Mouse (Mus musculus): ENCODE results near the gene Slc37a2. TPM values are rescaled to one million over a fixed set of nuclear protein-coding genes. Genes with fewer than 3 reads are reported as not detected.

The Slc37a2 gene
- polyA plus RNA-seq (2021; fragmentation: Nextera tagmentation) = 0.89 and 4.8 TPM in 2 replicates
- long read RNA-seq, experiment 1, partial matches to known transcripts = 1 of 1 reads
- long read RNA-seq, experiment 1, other reads (novel, unspliced or antisense) = 0 of 1 reads
- long read RNA-seq, experiment 2, full-length matches to known transcripts = 8 of 10 reads
- long read RNA-seq, experiment 2, partial matches to known transcripts = 0 of 10 reads
- long read RNA-seq, experiment 2, other reads (novel, unspliced or antisense) = 2 of 10 reads

GRCm38 (mm10) chr9:37255149-37255888, at the start of gene Slc37a2:
Slc37a2 (minus strand) TSS chr9:37255738.

DNA sequence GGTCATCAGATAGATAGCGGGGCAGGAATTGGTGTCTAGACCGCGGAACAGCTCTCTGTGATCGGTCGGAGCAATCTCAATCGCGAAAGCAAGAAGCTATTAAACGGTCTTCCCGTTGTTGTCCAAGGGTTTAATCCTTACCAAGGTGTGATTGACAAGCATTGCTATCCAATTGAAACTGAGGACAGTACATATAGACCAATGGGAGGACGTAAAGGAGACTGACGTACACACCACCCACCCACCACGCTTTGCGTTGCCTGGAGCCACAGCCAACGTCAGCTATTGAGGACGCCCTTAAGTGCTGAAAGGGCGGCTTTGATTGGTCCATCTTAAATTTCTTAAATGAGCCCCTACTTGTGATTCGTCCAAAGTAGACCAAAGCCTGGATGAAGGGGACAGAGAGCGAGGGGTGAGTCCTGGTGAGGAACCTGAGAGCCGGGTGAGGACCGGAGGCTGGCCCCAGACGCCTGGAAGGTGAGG, 47.6 kb downstream of the Slc37a2 start, which contains the start of gene Tmem218:
Gene Tmem218 (plus strand): TSS at position 295 of the 483 bp plus-strand sequence.

Other genes with a start within 250 kb of the Slc37a2 start
- gene Pknox2, start 108.3 kb downstream of the Slc37a2 start, polyA plus RNA-seq (2021; fragmentation: Nextera tagmentation) = 7.7 and 10.0 TPM in 2 replicates
- gene Tmem218, start 47.5 kb downstream of the Slc37a2 start, polyA plus RNA-seq (2021; fragmentation: Nextera tagmentation) = 11.9 and 14.3 TPM in 2 replicates
- gene Ccdc15, start 92.7 kb upstream of the Slc37a2 start, polyA plus RNA-seq (2021; fragmentation: Nextera tagmentation) = 1.0 and 1.3 TPM in 2 replicates
- 62.2 and 76.4 TPM in 2 replicates for gene Hepacam, start 111.6 kb upstream of the Slc37a2 start, polyA plus RNA-seq (2021; fragmentation: Nextera tagmentation)
- gene Robo4, start 146.2 kb upstream of the Slc37a2 start, polyA plus RNA-seq (2021; fragmentation: Nextera tagmentation) = 0.94 and 1.8 TPM in 2 replicates
- gene Robo3, start 177.5 kb upstream of the Slc37a2 start, polyA plus RNA-seq (2021; fragmentation: Nextera tagmentation) = 0.30 and 0.49 TPM in 2 replicates
- 1.7 and 2.8 TPM in 2 replicates for gene Msantd2, start 233.6 kb upstream of the Slc37a2 start, polyA plus RNA-seq (2021; fragmentation: Nextera tagmentation)

All from layer of hippocampus, adult 6 months (tissue).